ENCODE assay signal across 8 mouse cellular contexts in the genomic region with DNA sequence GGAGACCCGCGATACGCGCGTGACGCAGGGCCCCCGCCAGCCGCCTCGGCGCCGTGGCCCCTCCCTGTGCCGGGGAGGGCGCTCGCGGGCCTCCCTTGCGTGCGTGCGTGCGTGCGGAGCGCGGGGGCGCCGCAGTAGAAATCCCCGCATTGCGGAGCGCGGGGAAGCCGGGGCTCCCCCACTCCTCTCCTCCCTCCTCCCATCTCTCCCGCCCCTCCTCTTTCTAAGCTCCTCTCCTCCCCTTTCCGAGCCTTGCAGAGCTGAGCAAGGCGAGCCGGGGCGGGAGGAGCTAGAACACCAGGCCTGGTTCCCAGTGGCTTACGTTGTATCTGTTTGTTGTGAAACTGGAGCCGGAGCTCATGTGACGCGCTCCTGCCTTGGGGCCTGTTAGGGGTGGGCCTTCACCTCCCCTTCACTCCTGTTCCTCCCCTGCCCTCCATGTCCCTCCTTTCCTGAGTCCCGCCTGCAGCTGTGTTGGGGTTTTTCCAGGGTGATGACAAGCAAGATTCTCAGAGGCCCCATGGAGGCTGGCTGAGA. TPM values are rescaled to one million over a fixed set of nuclear protein-coding genes. Genes with fewer than 3 reads are reported as not detected.
DNase-seq lines count a peak whose midpoint lies in the region; ATAC-seq and TF ChIP-seq lines count a peak whose summit lies in the region.

No protein-coding gene starts in this region.

- no peak for TF ChIP-seq CTCF in small intestine, adult 2 months (IDR thresholded peaks at IDR 0.05; ENCODE audit: extremely low read depth, insufficient read length, insufficient replicate concordance, low read depth, low read length)

- peaks cover 20% of the 10 kb centered on the region for H3K36me3 ChIP-seq in erythroblast, embryonic 14.5 days (ENCODE audit: control insufficient read depth)
- peaks cover 44% of the 10 kb centered on the region for H3K36me3 ChIP-seq in embryonic facial prominence, embryonic 10.5 days (replicated peaks)
- peaks cover 10% of the 10 kb centered on the region for H3K36me3 ChIP-seq in limb, embryonic 11.5 days (ENCODE audit: control insufficient read depth, insufficient read depth, low read length)
- H3K36me3 ChIP-seq in midbrain, embryonic 13.5 days = peaks cover 35% of the 10 kb centered on the region
- peaks cover 22% of the 10 kb centered on the region for H3K36me3 ChIP-seq in small intestine, adult 2 months (ENCODE audit: control insufficient read depth, insufficient read depth, low read length)

- peaks cover 8% of the 10 kb centered on the region for H3K27me3 ChIP-seq in erythroblast, embryonic 14.5 days (ENCODE audit: control insufficient read depth)
- 0 out of 2 replicates have a peak, but pooled peaks cover 3% of the 10 kb centered on the region for H3K27me3 ChIP-seq in embryonic facial prominence, embryonic 10.5 days (replicated peaks; ENCODE audit: low read depth, poor library complexity, severe bottlenecking)
- no peaks in the 10 kb centered on the region for H3K27me3 ChIP-seq in limb, embryonic 11.5 days (ENCODE audit: control insufficient read depth, insufficient read depth, low read length)
- H3K27me3 ChIP-seq in midbrain, embryonic 13.5 days = no peaks in the 10 kb centered on the region
- no peaks in the 10 kb centered on the region for H3K27me3 ChIP-seq in small intestine, adult 2 months (ENCODE audit: control insufficient read depth, insufficient read depth, low read length)

- no peak for TF ChIP-seq POLR2A in small intestine, adult 2 months (IDR thresholded peaks at IDR 0.05; ENCODE audit: low read depth, low read length)

- ATAC-seq in erythroblast, adult 5-6 weeks (replicated peaks; ENCODE audit: low FRiP score, poor library complexity, severe bottlenecking) = no peak
- peak; percentile 87 for ATAC-seq in limb, embryonic 11.5 days (ENCODE audit: insufficient number of reproducible peaks, low FRiP score, low TSS enrichment, low read depth)
- peak; percentile 70 for ATAC-seq in midbrain, embryonic 13.5 days

- peak; percentile 93 for DNase-seq in embryonic facial prominence, embryonic 10.5 days (ENCODE audit: low spot score)
- DNase-seq in heart, adult 18-20 months = peak; percentile 95 to 98
- DNase-seq in kidney, adult 18-20 months = peak; percentile 90
- DNase-seq in limb, embryonic 11.5 days (ENCODE audit: low spot score) = peak; percentile 90

- H3K4me1 ChIP-seq in erythroblast, embryonic 14.5 days (ENCODE audit: control insufficient read depth) = peaks cover 43% of the 10 kb centered on the region
- peaks cover 74% of the 10 kb centered on the region for H3K4me1 ChIP-seq in embryonic facial prominence, embryonic 10.5 days
- peaks cover 28% of the 10 kb centered on the region for H3K4me1 ChIP-seq in limb, embryonic 11.5 days (ENCODE audit: control insufficient read depth, insufficient read depth, low read length)
- H3K4me1 ChIP-seq in midbrain, embryonic 13.5 days (replicated peaks) = peaks cover 25% of the 10 kb centered on the region
- H3K4me1 ChIP-seq in small intestine, adult 2 months (ENCODE audit: control insufficient read depth, insufficient read depth, insufficient read length, low read length) = peaks cover 48% of the 10 kb centered on the region

- H3K4me3 ChIP-seq in erythroblast, embryonic 14.5 days (replicated peaks) = peak overlapping the region; percentile 72
- peak overlapping the region; percentile 89 for H3K4me3 ChIP-seq in embryonic facial prominence, embryonic 10.5 days
- H3K4me3 ChIP-seq in limb, embryonic 11.5 days (ENCODE audit: low read depth, low read length) = peak overlapping the region; percentile 92
- H3K4me3 ChIP-seq in midbrain, embryonic 13.5 days (replicated peaks) = peak overlapping the region; percentile 86
- peak overlapping the region; percentile 89 for H3K4me3 ChIP-seq in small intestine, adult 2 months (ENCODE audit: low read depth, low read length)

- peak overlapping the region; percentile 97 for H3K4me2 ChIP-seq in limb, embryonic 11.5 days (ENCODE audit: low read depth, severe bottlenecking)
- H3K4me2 ChIP-seq in midbrain, embryonic 13.5 days (replicated peaks) = peak overlapping the region; percentile 85

- peak overlapping the region; percentile 49 for H3K9ac ChIP-seq in limb, embryonic 11.5 days (ENCODE audit: low read length)
- peak overlapping the region; percentile 91 for H3K9ac ChIP-seq in midbrain, embryonic 13.5 days (replicated peaks)

- peaks cover 5% of the 10 kb centered on the region for H3K9me3 ChIP-seq in erythroblast, embryonic 14.5 days (ENCODE audit: control insufficient read depth, low read length)
- H3K9me3 ChIP-seq in embryonic facial prominence, embryonic 10.5 days = no peaks in the 10 kb centered on the region
- H3K9me3 ChIP-seq in limb, embryonic 11.5 days (ENCODE audit: control insufficient read depth, low read length) = no peaks in the 10 kb centered on the region
- no peaks in the 10 kb centered on the region for H3K9me3 ChIP-seq in midbrain, embryonic 13.5 days

- under 1% methylated on average over 38 of the region's 39 CpGs for WGBS in embryonic facial prominence, embryonic 10.5 days
- 0% methylated on average over 23 of the region's 39 CpGs for WGBS in limb, embryonic 11.5 days
- under 1% methylated on average over 36 of the region's 39 CpGs for WGBS in midbrain, embryonic 13.5 days
- WGBS in small intestine, adult 2 months = 1% methylated on average over 39 of the region's 39 CpGs

- peak overlapping the region; percentile 98 for H3K27ac ChIP-seq in embryonic facial prominence, embryonic 10.5 days (replicated peaks)
- H3K27ac ChIP-seq in limb, embryonic 11.5 days (replicated peaks; ENCODE audit: low read depth, low read length) = peak overlapping the region; percentile 51; the same call in 1 of the 2 replicates
- peak overlapping the region; percentile 98 for H3K27ac ChIP-seq in midbrain, embryonic 13.5 days
- peak overlapping the region; percentile 82 for H3K27ac ChIP-seq in small intestine, adult 2 months (ENCODE audit: insufficient read depth, low read depth, low read length)

RNA-seq across cellular contexts. Expression of gene Pim3, which starts 1.8 kb away (rescaled TPM):
- 0.49 and 0.64 TPM in 2 replicates for polyA plus RNA-seq in erythroblast, embryonic 14.5 days (2012)
- total RNA-seq in erythroblast, adult 5-6 weeks (2015; ENCODE audit: low replicate concordance) = 1.5 and 3.1 TPM in 2 replicates
- 0.51 and 0.84 TPM in 2 replicates for total RNA-seq in erythroblast, adult 5-6 weeks (2017; ENCODE audit: low replicate concordance)
- 43.6 and 49.0 TPM in 2 replicates for polyA plus RNA-seq in embryonic facial prominence, embryonic 10.5 days (2016; fragmentation: Nextera tagmentation; extraction: Ambion mirVana)
- 100 to 1,000 TPM in 1 of 2 experiments, 10 to 100 TPM in 1; 97.9 to 139 TPM for total RNA-seq in heart, adult 18-20 months (2021)
- polyA plus RNA-seq in limb, embryonic 11.5 days (2014; fragmentation: Nextera tagmentation; extraction: Ambion mirVana) = 34.5 and 43.9 TPM in 2 replicates
- polyA plus RNA-seq in midbrain, embryonic 13.5 days (2015; fragmentation: Nextera tagmentation; extraction: Ambion mirVana) = 42.0 and 47.6 TPM in 2 replicates
- 38.3 and 60.3 TPM in 2 replicates for polyA plus RNA-seq in small intestine, adult 2 months (2012; rRNA removed)

RNA-seq across cellular contexts. Expression of gene Creld2, which starts 44.3 kb away (rescaled TPM):
- 1.5 and 1.7 TPM in 2 replicates for polyA plus RNA-seq in erythroblast, embryonic 14.5 days (2012)
- total RNA-seq in erythroblast, adult 5-6 weeks (2015; ENCODE audit: low replicate concordance) = 9.8 and 16.7 TPM in 2 replicates
- 15.5 and 17.6 TPM in 2 replicates for total RNA-seq in erythroblast, adult 5-6 weeks (2017; ENCODE audit: low replicate concordance)
- polyA plus RNA-seq in embryonic facial prominence, embryonic 10.5 days (2016; fragmentation: Nextera tagmentation; extraction: Ambion mirVana) = 92.2 and 93.9 TPM in 2 replicates
- 10 to 100 TPM; 19.6 to 28.7 TPM for total RNA-seq in heart, adult 18-20 months (2021)
- 94.3 and 94.9 TPM in 2 replicates for polyA plus RNA-seq in limb, embryonic 11.5 days (2014; fragmentation: Nextera tagmentation; extraction: Ambion mirVana)
- 55.7 and 56.2 TPM in 2 replicates for polyA plus RNA-seq in midbrain, embryonic 13.5 days (2015; fragmentation: Nextera tagmentation; extraction: Ambion mirVana)
- 55.7 and 59.1 TPM in 2 replicates for polyA plus RNA-seq in small intestine, adult 2 months (2012; rRNA removed)

RNA-seq across cellular contexts. Expression of gene Alg12, which starts 44.6 kb away (rescaled TPM):
- 0.16 and 0.28 TPM in 2 replicates for polyA plus RNA-seq in erythroblast, embryonic 14.5 days (2012)
- 3.7 and 7.7 TPM in 2 replicates for total RNA-seq in erythroblast, adult 5-6 weeks (2015; ENCODE audit: low replicate concordance)
- 0.42 and 0.94 TPM in 2 replicates for total RNA-seq in erythroblast, adult 5-6 weeks (2017; ENCODE audit: low replicate concordance)
- polyA plus RNA-seq in embryonic facial prominence, embryonic 10.5 days (2016; fragmentation: Nextera tagmentation; extraction: Ambion mirVana) = 10.9 and 12.5 TPM in 2 replicates
- 1 to 10 TPM; 8.3 to 8.8 TPM for total RNA-seq in heart, adult 18-20 months (2021)
- 11.5 and 12.0 TPM in 2 replicates for polyA plus RNA-seq in limb, embryonic 11.5 days (2014; fragmentation: Nextera tagmentation; extraction: Ambion mirVana)
- 7.4 and 7.5 TPM in 2 replicates for polyA plus RNA-seq in midbrain, embryonic 13.5 days (2015; fragmentation: Nextera tagmentation; extraction: Ambion mirVana)
- polyA plus RNA-seq in small intestine, adult 2 months (2012; rRNA removed) = 14.5 and 16.4 TPM in 2 replicates

Comparison
In these comparisons a context has a peak if more than half of its experiments do, and no peak if none do; other contexts are left out.
1. RNA of gene Pim3, which starts 1.8 kb away (polyA plus RNA-seq): 38.3 to 60.3 TPM in small intestine, adult 2 months, 42.0 to 47.6 TPM in midbrain, embryonic 13.5 days, 43.6 to 49.0 TPM in embryonic facial prominence, embryonic 10.5 days and 34.5 to 43.9 TPM in limb, embryonic 11.5 days; 0.49 to 0.64 TPM in erythroblast, embryonic 14.5 days; every median in the first group is over 10 times any median in the second.
2. RNA of gene Creld2, which starts 44.3 kb away (polyA plus RNA-seq): 94.3 to 94.9 TPM in limb, embryonic 11.5 days, 92.2 to 93.9 TPM in embryonic facial prominence, embryonic 10.5 days, 55.7 to 59.1 TPM in small intestine, adult 2 months and 55.7 to 56.2 TPM in midbrain, embryonic 13.5 days; 1.5 to 1.7 TPM in erythroblast, embryonic 14.5 days; every median in the first group is over 10 times any median in the second.
3. Peak in every context shown above with its lines, with median percentiles within 50 percentile points of each other: H3K4me3 ChIP-seq, DNase-seq and H3K27ac ChIP-seq.